Mouse (Mus musculus): ENCODE measurements at regions not wholly inside any gene's neighbourhood (a gene's known extent, or its start where the extent isn't known, plus 50 kb on each side); places are given as distances from the start of the nearest gene placed in this dataset.

DNA sequence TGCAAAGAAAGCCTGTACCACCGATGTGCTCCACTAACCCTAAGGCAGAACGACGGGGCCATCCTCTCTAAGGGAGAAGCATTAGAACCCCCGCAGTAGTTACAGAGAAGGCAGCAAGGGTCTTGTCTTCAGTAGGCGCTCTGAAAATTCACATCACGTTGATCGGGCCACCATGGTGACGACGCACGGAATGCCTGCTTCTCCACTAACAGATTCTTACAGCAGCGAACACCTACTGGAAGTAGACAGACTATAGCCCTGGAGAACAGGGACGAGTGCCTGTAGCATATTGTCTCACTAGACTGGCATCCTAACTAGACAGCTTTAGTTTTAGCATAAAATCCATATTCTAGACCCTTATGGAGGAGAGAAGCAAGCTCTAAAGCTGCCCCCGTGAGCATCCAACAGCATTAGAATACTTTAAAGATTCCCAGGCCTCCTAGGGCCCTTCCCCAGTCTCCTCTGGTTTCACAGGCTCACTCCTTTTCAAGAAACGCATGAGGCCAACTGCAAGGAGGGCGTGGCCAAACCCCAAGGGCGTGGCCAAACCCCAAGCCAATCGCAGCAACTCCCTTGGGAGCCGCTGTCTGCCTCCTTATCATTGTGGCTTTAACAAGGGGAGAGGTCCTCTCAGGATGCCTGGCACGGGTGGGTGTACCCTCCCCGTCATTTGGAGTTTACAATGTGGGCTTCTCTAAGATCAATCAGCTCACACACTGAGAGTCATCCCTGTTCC, 517.8 kb downstream of the Vrk1 start:
- H3K4me3 ChIP-seq (ENCODE audit: low read depth, low read length): no peak overlapping the region
- WGBS (ENCODE audit: insufficient replicate concordance): 13% methylated on average over 20 of the region's 20 CpGs
- no peaks in the 10 kb centered on the region for H3K9me3 ChIP-seq (ENCODE audit: low read length)
- no peaks in the 10 kb centered on the region for H3K36me3 ChIP-seq (replicated peaks; ENCODE audit: insufficient read depth, low read length)
- TF ChIP-seq EP300 (IDR thresholded peaks at IDR 0.05; ENCODE audit: low read depth) (no peak), CTCF (IDR thresholded peaks at IDR 0.05; ENCODE audit: low read depth) (no peak)
- no peak overlapping the region for H3K4me2 ChIP-seq (ENCODE audit: low read depth, low read length)
- H3K4me1 ChIP-seq (ENCODE audit: insufficient read depth): no peaks in the 10 kb centered on the region
- no peaks in the 10 kb centered on the region for H3K27me3 ChIP-seq (ENCODE audit: insufficient read depth, low read length)
- DNase-seq (no peak), ATAC-seq (no peak)
- no peak overlapping the region for H3K9ac ChIP-seq (replicated peaks)
- H3K27ac ChIP-seq (ENCODE audit: low read depth): no peak overlapping the region

DNA sequence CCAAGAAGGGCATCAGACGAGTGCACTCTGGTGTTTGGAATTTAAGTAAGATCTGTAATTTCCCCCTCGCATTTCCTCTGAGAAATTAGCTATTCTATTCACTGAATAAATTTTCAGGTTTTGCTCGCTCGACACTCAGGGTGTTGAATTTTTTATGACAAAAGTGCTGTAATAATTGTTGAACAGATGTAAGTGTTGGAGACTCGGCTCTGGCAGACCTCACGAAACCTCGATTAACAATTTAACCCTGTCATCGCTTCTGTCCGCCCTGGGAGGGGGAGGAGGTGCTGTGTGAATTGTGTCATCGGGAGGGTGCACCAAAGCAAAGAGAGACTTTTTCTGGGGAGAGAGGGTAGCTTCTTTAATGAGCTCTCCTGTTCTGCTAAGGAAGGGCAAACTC, 518.5 kb downstream of the Vrk1 start:
- TF ChIP-seq CTCF (IDR thresholded peaks at IDR 0.05; ENCODE audit: low read depth) (no peak), EP300 (IDR thresholded peaks at IDR 0.05; ENCODE audit: low read depth) (no peak)
- no peaks in the 10 kb centered on the region for H3K9me3 ChIP-seq (ENCODE audit: low read length)
- no peak overlapping the region for H3K27ac ChIP-seq (ENCODE audit: low read depth)
- WGBS (ENCODE audit: insufficient replicate concordance): 40% methylated on average over 10 of the region's 10 CpGs
- no peak overlapping the region for H3K4me2 ChIP-seq (ENCODE audit: low read depth, low read length)
- no peaks in the 10 kb centered on the region for H3K4me1 ChIP-seq (ENCODE audit: insufficient read depth)
- ATAC-seq: no peak
- H3K4me3 ChIP-seq (ENCODE audit: low read depth, low read length): no peak overlapping the region
- DNase-seq: no peak
- H3K27me3 ChIP-seq (ENCODE audit: insufficient read depth, low read length): no peaks in the 10 kb centered on the region
- H3K36me3 ChIP-seq (replicated peaks; ENCODE audit: insufficient read depth, low read length): no peaks in the 10 kb centered on the region
- no peak overlapping the region for H3K9ac ChIP-seq (replicated peaks)

- no peak overlapping the region for H3K9ac ChIP-seq (replicated peaks)
- H3K9me3 ChIP-seq (ENCODE audit: low read length): no peaks in the 10 kb centered on the region
- no peak for DNase-seq
- H3K36me3 ChIP-seq (replicated peaks; ENCODE audit: insufficient read depth, low read length): no peaks in the 10 kb centered on the region
- 17% methylated on average over 11 of the region's 11 CpGs for WGBS (ENCODE audit: insufficient replicate concordance)
- H3K27ac ChIP-seq (ENCODE audit: low read depth): no peak overlapping the region
- H3K4me2 ChIP-seq (ENCODE audit: low read depth, low read length): no peak overlapping the region
- H3K27me3 ChIP-seq (ENCODE audit: insufficient read depth, low read length): no peaks in the 10 kb centered on the region
- H3K4me1 ChIP-seq (ENCODE audit: insufficient read depth): no peaks in the 10 kb centered on the region
- no peak for ATAC-seq
- H3K4me3 ChIP-seq (ENCODE audit: low read depth, low read length): no peak overlapping the region
- TF ChIP-seq CTCF (IDR thresholded peaks at IDR 0.05; ENCODE audit: low read depth) (no peak), EP300 (IDR thresholded peaks at IDR 0.05; ENCODE audit: low read depth) (no peak)
Observed at GRCm38 (mm10) chr12:106529175-106529574, 519.1 kb downstream of the Vrk1 start.

GRCm38 (mm10) chr12:106535086-106535485, 525.1 kb downstream of the Vrk1 start:
- WGBS (ENCODE audit: insufficient replicate concordance): 64% methylated on average over 2 of the region's 2 CpGs
- H3K36me3 ChIP-seq (replicated peaks; ENCODE audit: insufficient read depth, low read length): no peaks in the 10 kb centered on the region
- TF ChIP-seq CTCF (IDR thresholded peaks at IDR 0.05; ENCODE audit: low read depth): no peak
- TF ChIP-seq EP300 (IDR thresholded peaks at IDR 0.05; ENCODE audit: low read depth): no peak
- H3K4me2 ChIP-seq (ENCODE audit: low read depth, low read length): no peak overlapping the region
- H3K4me3 ChIP-seq (ENCODE audit: low read depth, low read length): no peak overlapping the region
- no peak overlapping the region for H3K9ac ChIP-seq (replicated peaks)
- no peaks in the 10 kb centered on the region for H3K27me3 ChIP-seq (ENCODE audit: insufficient read depth, low read length)
- H3K9me3 ChIP-seq (ENCODE audit: low read length): no peaks in the 10 kb centered on the region
- no peak for ATAC-seq
- H3K27ac ChIP-seq (ENCODE audit: low read depth): no peak overlapping the region
- H3K4me1 ChIP-seq (ENCODE audit: insufficient read depth): no peaks in the 10 kb centered on the region
- DNase-seq: no peak

GRCm38 (mm10) chr12:106535628-106536288, 525.7 kb downstream of the Vrk1 start:
- Histone ChIP-seq H3K27ac (ENCODE audit: low read depth) (no peak overlapping the region), H3K9me3 (ENCODE audit: low read length) (no peaks in the 10 kb centered on the region), H3K36me3 (replicated peaks; ENCODE audit: insufficient read depth, low read length) (no peaks in the 10 kb centered on the region), H3K9ac (replicated peaks) (no peak overlapping the region), H3K4me1 (ENCODE audit: insufficient read depth) (no peaks in the 10 kb centered on the region), H3K4me2 (ENCODE audit: low read depth, low read length) (no peak overlapping the region), H3K27me3 (ENCODE audit: insufficient read depth, low read length) (no peaks in the 10 kb centered on the region), H3K4me3 (ENCODE audit: low read depth, low read length) (no peak overlapping the region)
- TF ChIP-seq CTCF (IDR thresholded peaks at IDR 0.05; ENCODE audit: low read depth) (no peak), EP300 (IDR thresholded peaks at IDR 0.05; ENCODE audit: low read depth) (no peak)
- DNase-seq (no peak), ATAC-seq (no peak)
- 29% methylated on average over 8 of the region's 8 CpGs for WGBS (ENCODE audit: insufficient replicate concordance)

DNA sequence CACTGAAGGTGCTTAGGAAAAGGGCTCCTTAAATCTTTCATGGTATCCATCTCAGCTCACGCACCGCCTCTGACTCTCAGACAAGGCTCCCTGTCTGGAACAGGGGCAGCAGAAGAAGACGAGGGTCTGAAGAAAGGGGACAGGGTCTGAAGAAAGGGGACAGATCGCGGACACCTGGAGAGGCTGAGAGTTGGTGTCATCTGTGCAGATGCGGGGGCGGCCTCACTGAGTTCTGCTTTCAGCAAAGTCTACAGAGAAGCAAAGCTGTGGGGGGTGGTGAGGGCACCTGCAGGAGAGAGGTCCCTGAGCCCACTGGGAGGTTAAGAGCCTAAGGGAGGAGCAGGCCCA, 526.2 kb downstream of the Vrk1 start:
- Histone ChIP-seq H3K36me3 (replicated peaks; ENCODE audit: insufficient read depth, low read length) (no peaks in the 10 kb centered on the region), H3K4me3 (ENCODE audit: low read depth, low read length) (no peak overlapping the region), H3K27me3 (ENCODE audit: insufficient read depth, low read length) (no peaks in the 10 kb centered on the region), H3K4me1 (ENCODE audit: insufficient read depth) (no peaks in the 10 kb centered on the region), H3K9me3 (ENCODE audit: low read length) (no peaks in the 10 kb centered on the region), H3K4me2 (ENCODE audit: low read depth, low read length) (no peak overlapping the region), H3K27ac (ENCODE audit: low read depth) (no peak overlapping the region), H3K9ac (replicated peaks) (no peak overlapping the region)
- 19% methylated on average over 7 of the region's 7 CpGs for WGBS (ENCODE audit: insufficient replicate concordance)
- TF ChIP-seq EP300 (IDR thresholded peaks at IDR 0.05; ENCODE audit: low read depth) (no peak), CTCF (IDR thresholded peaks at IDR 0.05; ENCODE audit: low read depth) (no peak)
- ATAC-seq: no peak
- no peak for DNase-seq

Data from liver, postnatal 0 days (tissue).